Mouse (Mus musculus) yolk sac, embryonic 10.5 days (tissue): Measurements from ENCODE around the gene Edn2.
A peak's percentile ranks its signal among the peaks of the same experiment; 100 is the strongest.

Experiments used
- DNase-seq: peaks from one replicate; pipeline ENCODE4 v3.0.0-alpha.2; 2017; ENCODE audit warnings: low spot score

Gene Edn2

GRCm38 (mm10) chr4:120161166-120161949 lies at the start of gene Edn2:
TSS of gene Edn2 (plus strand) at chr4:120161206.
- no peak for DNase-seq

DNA sequence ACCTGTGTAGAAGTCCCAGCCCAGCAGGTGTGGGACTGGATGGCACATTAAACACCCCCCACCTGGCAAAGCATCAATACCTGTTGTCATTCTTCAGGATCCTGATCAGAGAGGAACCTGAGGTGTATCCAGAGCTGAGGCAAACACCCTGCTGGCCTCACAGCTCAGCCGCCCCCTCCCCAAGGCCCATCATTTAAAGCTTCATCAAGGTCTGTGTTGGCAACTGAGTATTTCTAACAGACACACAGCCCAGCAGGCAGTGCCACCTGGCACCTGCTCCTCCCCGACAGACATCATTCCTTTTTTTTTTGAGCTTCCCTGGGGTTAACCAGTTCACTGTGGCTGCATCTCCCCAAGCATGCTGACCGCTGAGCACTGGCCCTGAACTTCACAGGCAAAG lies 45.5 kb upstream of the Edn2 start:
- DNase-seq: no peak

DNA sequence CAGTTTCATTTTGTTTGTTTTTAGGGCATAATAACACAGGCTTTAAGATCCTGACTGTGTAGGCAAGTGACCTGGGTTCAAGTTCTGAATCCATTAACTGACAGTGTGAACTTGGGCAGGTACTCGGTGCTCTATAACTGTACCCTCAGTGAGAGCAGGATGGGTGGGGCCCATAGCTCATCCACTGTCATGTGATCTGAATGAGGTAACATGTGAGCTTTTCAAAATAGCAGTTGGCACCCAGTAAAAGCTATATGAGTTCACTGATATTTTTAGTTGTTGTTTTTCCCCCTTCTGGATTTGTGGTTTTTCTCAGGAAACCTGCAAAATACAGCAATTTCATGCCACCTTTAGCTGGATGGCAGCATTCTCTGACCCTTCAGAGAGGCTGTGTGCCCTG lies 44.7 kb upstream of the Edn2 start:
- DNase-seq: no peak

DNA sequence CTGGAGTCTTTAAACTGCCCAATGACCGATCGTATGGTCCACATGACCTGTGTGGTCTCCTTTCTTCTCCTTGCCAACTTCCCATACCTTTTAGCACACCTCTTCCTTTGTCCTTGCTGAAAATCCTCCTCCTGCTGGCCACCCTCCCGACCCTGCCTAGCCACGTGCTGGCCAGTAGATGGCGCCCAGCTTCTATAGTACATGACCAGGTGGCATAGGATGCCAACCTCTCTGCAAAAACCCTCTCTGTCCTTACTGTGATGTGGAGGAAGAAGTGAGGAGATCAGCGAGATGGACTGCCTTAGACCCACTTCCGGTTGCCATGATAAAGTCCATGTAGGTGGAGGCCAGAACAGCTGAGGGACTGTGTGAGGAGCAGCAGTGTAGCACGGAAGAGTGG lies 40.7 kb upstream of the Edn2 start:
- peak; percentile 7 for DNase-seq

GRCm38 (mm10) chr4:120124656-120125055 lies 36.4 kb upstream of the Edn2 start:
- DNase-seq: no peak

- DNase-seq: no peak
Measured at GRCm38 (mm10) chr4:120126047-120126446, 35.0 kb upstream of the Edn2 start.

DNA sequence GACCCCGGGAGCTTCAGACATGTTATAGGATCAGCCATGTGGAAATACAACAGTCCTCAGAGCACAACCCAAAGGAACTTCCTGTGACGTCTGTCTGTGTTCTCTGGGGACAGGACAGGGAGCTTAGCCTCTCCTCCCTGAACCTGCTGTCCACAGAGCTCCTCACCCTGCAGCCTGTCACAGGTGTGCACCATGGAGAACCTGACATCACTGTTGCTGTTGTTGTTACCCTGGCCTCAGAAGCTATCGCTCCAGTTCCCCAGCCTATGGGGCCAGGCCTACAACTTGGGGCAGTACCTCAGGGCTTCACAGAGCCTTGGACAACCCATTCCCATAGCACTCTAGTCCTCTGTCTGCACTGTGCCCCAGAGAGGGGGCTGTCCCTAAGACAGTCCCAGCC lies 33.7 kb upstream of the Edn2 start:
- DNase-seq: no peak

GRCm38 (mm10) chr4:120128033-120128432 lies 33.0 kb upstream of the Edn2 start:
- no peak for DNase-seq

GRCm38 (mm10) chr4:120129233-120129885 lies 31.6 kb upstream of the Edn2 start:
- peak; percentile 19 for DNase-seq

DNA sequence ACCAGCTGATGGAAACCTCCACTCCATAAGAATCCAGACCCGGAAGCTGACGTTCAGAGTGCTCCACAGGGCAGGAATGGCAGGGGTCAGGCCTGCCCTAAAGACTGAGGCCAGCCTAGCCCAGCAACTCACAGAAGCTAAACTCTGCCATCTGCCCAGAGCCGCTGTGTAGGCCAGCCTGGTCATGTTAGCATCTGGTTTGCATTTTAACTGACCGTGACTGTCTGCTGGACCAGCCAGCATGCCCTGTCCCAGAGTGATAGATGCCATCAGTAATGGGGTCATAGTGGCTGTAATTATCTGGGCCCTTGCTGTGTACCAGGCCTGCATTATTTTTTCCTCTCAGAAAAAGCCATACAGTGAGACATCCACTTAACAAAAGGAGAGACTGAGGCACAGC lies 30.1 kb upstream of the Edn2 start:
- no peak for DNase-seq

GRCm38 (mm10) chr4:120131441-120132220 lies 29.4 kb upstream of the Edn2 start:
- no peak for DNase-seq

DNA sequence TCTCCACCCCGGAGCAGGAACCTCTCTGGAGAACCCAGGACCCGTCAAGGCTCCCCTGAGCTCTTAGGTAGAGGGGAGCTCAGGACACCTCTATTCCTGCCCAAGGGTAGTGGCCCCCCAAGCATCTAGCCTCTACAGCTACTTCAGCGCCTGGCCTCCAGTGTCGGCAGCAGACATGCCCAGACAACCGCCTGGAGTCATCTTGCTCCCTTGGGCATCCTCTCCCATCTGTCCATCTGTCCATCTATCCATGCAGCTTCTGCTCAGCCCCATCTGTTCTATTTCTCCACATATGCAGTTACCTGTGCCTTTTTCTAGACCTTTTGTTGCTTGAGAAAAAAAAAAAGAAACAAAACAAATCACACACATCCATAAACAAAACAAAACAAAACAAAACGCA lies 26.8 kb upstream of the Edn2 start:
- DNase-seq: no peak

GRCm38 (mm10) chr4:120141810-120142209 lies 19.2 kb upstream of the Edn2 start:
- DNase-seq: no peak

GRCm38 (mm10) chr4:120142905-120143304 lies 18.1 kb upstream of the Edn2 start:
- no peak for DNase-seq

DNA sequence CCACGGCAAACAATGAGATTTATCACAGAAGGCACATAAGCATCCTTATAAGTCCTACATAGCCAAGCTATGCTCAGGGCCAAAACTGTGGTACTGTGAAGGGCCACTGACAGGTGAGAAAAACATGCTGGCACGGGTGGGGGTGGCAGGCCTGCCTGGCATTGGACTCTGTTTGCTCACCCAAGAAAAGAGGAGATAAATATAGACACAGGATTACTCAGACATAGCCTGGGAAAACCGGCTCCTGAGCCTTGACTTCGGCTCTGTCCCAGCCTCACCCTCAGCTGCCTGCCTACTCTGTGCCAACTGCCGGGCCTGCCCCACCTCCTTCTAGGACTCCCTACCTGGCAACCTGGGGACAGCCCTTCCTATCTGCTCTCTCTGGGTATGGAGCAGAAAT lies 16.7 kb upstream of the Edn2 start:
- DNase-seq: no peak

DNA sequence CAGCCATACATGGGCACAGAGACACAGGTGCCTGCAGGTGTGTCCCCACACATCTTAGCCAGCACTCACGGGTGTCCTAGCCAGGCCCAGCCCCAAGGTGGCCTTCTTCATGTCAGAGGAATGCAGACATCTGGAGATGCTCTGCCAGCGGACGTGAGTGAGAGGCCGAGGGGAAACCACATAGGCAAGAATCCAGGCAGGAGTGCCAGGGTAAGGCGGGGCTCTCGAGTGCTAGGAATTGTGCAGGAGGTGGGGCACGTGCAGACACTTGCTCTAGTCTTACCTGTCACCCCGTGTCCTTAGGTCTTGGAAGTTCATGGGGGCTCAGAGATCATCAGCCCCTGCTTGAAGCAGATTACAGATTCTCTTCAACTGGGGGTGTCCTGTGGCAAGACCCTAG lies 15.1 kb upstream of the Edn2 start:
- no peak for DNase-seq

DNA sequence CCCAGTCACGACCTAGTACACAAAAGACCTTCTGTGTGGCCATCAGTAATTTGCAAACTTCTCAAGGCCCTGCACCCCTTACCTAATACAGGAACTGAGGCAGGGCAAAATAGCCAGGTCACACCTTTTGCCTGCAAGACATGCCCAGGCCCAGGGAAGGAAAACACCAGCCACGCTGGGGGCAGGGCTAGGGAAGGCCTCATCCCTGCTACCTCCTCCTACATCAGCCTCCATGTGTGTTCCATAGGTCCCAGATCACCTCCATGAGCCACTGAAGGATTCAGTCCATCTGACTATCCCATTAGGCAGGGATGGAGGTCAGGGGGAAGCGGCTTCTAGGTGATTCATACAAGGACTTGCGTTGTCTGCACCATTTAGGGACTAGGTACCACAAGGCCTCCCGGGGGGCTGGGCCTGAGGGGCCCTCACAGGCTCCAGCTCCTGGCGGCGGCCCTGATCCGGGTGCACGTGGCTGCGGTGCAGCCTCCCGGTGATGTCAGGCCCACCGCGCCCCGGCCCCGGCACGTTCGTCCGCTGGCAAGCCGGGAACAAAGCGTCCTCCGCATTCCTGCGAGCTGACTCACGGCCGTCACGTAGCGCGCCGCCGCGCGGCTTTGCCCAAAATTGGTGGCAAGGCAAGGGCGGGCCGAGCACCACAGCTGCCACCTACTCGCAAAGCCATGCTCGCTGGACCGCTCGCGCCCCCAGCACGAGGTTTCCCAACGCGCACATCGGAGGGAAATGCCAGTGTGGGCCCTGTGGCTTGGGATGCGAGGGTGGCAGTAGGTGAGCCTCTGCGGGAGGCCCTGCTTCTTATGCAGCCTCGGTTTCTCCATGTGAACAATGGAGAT lies 12.5 kb upstream of the Edn2 start:
- peak; percentile 28 for DNase-seq

- DNase-seq: no peak
Measured at GRCm38 (mm10) chr4:120149142-120149524, 11.9 kb upstream of the Edn2 start.

- no peak for DNase-seq
Measured at GRCm38 (mm10) chr4:120150345-120150920, 10.6 kb upstream of the Edn2 start.

GRCm38 (mm10) chr4:120151906-120152305 lies 9.1 kb upstream of the Edn2 start:
- no peak for DNase-seq

DNA sequence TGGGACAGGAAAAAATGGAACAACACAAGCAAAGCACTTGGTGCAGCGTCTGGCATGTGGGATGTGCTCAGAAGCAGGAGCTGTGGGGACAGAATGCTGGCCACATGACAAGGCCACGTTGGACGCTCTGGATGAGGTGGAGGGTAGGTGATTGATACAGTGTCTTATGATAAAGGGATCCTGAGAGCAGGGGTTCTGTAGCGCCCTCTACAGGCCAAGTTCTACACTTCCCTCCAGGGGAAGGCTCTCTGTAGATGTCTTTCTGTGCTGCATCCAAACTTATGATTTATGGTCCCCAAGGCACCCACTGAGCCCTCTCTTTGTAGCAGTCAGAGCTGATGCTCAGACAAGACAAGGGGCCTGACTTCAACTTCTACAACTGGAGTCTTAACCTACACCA lies 8.4 kb upstream of the Edn2 start:
- no peak for DNase-seq

GRCm38 (mm10) chr4:120153736-120154135 lies 7.3 kb upstream of the Edn2 start:
- DNase-seq: no peak
